Mouse (Mus musculus) ovary, postnatal 36 days (tissue): Measurements from ENCODE around the gene Sec63.

Source experiments
- DNase-seq: peaks from one replicate; pipeline ENCODE4 v3.0.0; 2022; ENCODE audit warnings: low spot score, mixed read lengths

Gene Sec63

DNA sequence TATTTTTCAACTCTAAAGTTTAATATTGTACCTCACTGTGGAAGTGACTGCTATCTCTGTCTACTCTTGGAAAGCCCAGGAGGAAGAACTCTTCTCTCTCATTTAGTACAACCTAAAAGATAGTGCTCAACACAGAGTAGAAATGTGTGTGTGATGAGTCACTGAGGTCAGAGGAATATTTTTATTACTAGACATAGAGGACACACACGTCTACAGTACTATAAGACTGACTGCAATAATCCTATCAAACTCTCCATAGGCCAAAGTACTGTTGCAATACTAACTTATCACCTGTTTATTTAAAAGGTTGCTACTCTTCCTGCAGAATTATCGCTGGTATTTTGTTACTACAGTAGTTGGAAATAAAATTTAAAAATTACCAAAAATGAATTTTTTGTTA lies 68.7 kb downstream of the Sec63 start:
- no peak for DNase-seq

- no peak for DNase-seq
Measured at GRCm38 (mm10) chr10:42830409-42830808, 69.1 kb downstream of the Sec63 start.

- no peak for DNase-seq
Measured at GRCm38 (mm10) chr10:42832677-42833076, 71.4 kb downstream of the Sec63 start.

GRCm38 (mm10) chr10:42833871-42834727 lies 72.8 kb downstream of the Sec63 start:
- no peak for DNase-seq

- no peak for DNase-seq
Measured at GRCm38 (mm10) chr10:42838106-42838505, 76.8 kb downstream of the Sec63 start.

GRCm38 (mm10) chr10:42838736-42839135 lies 77.4 kb downstream of the Sec63 start:
- DNase-seq: no peak

- no peak for DNase-seq
Measured at GRCm38 (mm10) chr10:42840036-42840435, 78.7 kb downstream of the Sec63 start.

DNA sequence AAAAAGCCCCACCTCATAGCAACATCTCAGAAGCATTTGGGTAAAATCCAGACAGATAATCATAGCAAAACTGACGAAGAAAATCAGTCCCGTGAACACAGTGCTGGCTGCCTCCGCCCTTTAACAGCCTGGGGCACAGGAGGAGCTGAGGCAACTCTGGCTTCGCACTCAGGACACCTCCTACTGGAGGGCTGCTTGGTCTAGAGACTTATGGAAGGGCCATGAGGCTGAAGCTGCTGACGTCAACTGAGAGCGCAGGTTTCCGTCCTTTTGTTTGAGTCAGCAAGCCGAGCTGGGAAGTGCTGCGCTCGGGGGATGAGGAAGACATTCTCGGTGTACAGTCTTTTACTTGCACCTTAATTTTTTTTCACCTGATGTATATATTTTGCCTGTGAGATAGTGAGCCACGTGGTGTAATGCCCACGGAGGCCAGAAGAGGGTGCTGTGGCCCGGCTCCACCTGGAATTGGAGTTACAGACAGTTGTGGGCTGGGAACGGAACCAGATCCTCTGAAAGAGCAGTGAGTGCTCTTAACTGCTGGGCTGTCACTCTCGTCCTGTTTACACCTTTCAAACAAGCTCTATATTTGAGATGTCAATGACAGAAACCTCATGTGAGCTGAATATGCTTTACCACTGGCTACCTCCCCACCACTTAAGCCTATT lies 80.4 kb downstream of the Sec63 start:
- no peak for DNase-seq

DNA sequence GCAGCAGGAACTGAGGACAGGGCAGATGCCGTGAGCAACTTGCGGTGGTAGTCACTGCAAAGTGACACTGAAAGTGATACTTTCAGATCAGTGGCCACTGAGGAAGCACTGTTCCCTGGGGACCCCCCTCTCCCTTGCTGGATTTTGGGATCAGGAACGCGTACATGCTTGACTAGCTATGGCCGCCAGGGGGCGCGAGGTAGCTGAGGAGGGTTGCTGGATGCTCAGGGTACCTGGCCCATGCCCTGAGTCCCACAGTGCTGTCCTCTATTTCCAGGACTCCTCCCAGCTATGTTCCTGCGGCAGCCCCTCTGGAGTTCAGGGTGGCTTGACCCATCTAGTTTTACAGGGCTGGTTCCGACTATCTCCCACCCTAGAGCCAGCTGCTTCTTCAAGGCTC lies 81.1 kb downstream of the Sec63 start:
- peak; percentile 77 for DNase-seq

DNA sequence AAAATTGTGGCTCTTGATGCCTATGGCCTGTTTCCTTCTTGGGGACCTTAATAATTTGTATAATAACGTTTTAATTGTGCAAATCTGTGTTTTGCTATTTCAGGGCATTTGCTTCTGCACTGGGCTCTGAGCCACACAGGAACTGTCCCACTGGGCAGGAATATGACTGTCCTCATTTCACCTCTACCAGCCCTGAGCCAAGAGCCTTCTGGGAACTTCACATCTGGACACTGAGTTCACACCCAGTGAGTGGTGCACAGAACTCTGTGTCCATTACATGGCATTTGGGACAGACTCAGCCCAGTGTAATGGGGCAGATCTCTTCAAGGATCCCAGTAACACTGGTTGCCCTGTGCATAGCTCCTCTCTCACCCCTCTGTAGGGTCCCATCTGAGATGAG lies 82.1 kb downstream of the Sec63 start:
- no peak for DNase-seq

GRCm38 (mm10) chr10:42845480-42845879 lies 84.2 kb downstream of the Sec63 start:
- DNase-seq: no peak

DNA sequence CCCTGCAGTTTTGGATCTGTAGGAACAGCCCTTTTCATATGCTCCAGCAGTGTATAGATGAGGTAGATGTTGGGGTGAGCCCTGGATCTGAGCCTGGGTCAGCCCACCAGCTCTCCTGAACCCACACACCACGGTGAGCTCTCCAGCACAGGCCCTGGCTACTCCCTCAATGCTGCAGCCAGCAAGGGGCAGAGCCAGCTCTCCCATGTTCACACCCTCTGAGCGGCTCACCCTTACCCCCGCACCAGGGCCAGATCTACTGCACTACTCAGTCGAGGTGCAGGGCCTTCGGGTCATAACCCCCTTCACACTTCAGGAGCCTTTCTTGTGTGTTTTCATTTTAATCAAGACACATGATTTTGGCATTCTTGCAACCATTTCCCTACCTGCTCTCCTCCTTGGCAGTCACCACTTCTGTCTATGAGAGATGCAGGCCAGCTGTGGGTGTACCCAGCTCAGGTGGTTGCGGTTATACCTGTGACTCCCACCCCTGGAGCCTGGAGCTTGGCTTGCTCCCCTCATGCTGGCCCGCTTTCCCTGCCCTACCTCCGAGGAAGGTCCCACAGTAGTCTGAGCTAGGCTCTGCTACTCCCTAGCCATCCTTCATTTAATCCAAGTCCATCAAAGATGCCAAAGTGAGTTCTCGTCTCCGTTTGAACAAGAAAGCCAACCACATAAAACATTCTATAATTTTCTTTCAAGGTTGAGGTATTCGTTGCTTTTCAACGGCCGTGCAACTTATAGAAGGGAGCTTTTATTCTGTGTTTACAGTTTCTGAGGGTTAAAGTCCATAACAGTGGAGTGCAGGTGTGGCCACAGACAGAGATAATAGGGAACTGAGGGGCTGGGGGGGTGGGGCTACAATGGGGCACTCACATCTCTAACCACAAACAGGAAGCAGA lies 87.1 kb downstream of the Sec63 start:
- no peak for DNase-seq

- DNase-seq: no peak
Measured at GRCm38 (mm10) chr10:42849081-42849400, 87.7 kb downstream of the Sec63 start.

GRCm38 (mm10) chr10:42854838-42855237 lies 93.5 kb downstream of the Sec63 start:
- DNase-seq: no peak

DNA sequence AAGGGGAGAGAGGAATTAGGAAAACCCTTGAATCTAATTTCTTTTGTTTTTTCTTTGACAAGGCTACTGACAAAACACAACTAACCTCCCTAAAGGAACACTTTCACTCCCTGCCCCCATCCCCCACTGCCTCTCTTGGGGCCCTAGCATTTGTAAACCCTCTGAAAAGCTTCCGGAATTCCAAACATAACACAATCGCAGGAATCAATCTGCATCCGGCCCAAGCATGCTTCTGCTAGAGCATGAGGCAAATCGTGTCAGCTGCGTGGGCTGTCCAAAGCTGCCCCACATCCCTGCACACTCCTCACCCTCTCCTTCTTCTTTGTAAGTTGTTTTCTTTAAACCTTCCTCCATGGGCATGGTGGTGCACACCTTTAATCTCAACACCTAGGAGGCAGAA lies 94.0 kb downstream of the Sec63 start:
- no peak for DNase-seq

DNA sequence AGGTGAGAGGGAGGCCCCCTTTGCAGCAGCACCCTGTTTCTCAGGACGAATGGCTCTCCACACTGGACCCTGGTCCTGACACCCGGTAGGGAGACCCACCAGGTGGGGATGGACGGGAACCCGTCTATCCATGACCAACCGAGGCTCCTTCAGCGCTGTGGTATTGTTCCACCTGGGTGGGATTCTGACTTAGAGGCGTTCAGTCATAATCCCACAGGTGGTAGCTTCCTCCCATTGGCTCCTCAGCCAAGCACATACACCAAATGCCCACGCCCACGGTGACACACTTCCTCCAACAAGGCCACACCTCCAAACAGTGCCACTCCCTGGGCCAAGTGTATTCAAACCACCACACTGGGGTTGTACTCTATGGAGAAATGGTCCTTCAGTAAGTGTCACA lies 95.3 kb downstream of the Sec63 start:
- no peak for DNase-seq

DNA sequence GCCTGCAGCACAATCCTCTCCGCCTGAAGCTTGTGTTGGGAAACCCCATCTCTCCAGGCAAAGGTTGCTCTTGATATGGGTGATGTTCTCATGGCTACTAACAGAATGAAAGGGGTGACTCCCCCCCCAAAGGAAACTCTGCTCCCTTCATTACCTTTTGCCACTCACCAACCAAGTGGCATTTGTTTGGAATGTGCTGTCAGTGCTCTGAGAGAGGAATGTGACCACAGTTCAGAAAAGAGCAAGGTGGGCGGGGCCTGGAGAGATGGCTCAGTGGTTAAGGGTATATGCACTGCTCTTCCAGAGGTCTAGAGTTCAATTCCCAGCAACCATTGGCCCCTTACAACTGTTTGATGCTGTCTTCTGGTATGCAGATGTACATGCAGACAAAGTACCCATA lies 95.7 kb downstream of the Sec63 start:
- DNase-seq: no peak

- no peak for DNase-seq
Measured at GRCm38 (mm10) chr10:42859781-42860158, 98.5 kb downstream of the Sec63 start.

GRCm38 (mm10) chr10:42860159-42860911 lies 99.0 kb downstream of the Sec63 start, which contains the start of gene Scml4:
Gene Scml4 (plus strand): TSS chr10:42860370.
- no peak for DNase-seq

DNA sequence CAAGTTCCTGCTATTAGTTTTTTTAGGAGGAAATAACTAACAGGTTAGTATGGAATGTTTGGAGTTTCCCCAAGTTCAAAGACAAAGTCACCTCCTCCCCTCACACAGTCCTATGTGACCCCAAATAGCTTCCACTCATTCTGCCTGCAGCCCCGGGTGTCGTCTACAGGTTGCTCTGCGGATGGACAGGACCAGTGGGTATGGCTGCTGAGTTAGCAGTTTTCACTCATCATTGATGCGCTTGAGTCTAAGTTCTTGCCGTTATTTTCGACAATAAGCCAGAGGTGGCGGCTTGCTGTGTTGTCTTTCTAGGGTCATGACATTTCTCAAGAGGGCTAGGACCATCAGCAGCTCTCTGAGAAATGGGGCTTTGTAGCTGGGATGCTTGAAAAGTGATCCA lies 100.2 kb downstream of the Sec63 start:
- DNase-seq: no peak

GRCm38 (mm10) chr10:42862102-42862740 lies 100.9 kb downstream of the Sec63 start:
- DNase-seq: peak; percentile 26
